Mouse (Mus musculus): ENCODE measurements at regions not wholly inside any gene's neighbourhood (a gene's known extent, or its start where the extent isn't known, plus 50 kb on each side); places are given as distances from the start of the nearest gene placed in this dataset.

- no peak overlapping the region for H3ac ChIP-seq (ENCODE audit: control insufficient read depth, insufficient read length)
- H3K4me2 ChIP-seq (ENCODE audit: low read depth): no peak overlapping the region
- no peaks in the 10 kb centered on the region for H3K79me2 ChIP-seq (ENCODE audit: control insufficient read depth, insufficient read depth)
- H3K27me3 ChIP-seq (ENCODE audit: control insufficient read depth, insufficient read depth, insufficient read length): no peaks in the 10 kb centered on the region
- H3K4me3 ChIP-seq: no peak overlapping the region
- no peaks in the 10 kb centered on the region for H3K36me3 ChIP-seq (ENCODE audit: control insufficient read depth, insufficient read depth)
- TF ChIP-seq USF1 (IDR thresholded peaks at IDR 0.05; ENCODE audit: low read depth) (no peak), TCF12 (IDR thresholded peaks at IDR 0.05; ENCODE audit: insufficient read depth, poor library complexity, severe bottlenecking) (no peak), MYOD1 (IDR thresholded peaks at IDR 0.05; ENCODE audit: control insufficient read depth in 1 of 3, insufficient read length in 2 of 3, low read depth in 2 of 3) (no peak), SRF (IDR thresholded peaks at IDR 0.05; ENCODE audit: control insufficient read depth, insufficient read length, low read depth) (no peak), MAX (IDR thresholded peaks at IDR 0.05; ENCODE audit: low read depth) (no peak)
Measured at GRCm38 (mm10) chr8:18059526-18059925, 918.5 kb downstream of the Defb40 start.

DNA sequence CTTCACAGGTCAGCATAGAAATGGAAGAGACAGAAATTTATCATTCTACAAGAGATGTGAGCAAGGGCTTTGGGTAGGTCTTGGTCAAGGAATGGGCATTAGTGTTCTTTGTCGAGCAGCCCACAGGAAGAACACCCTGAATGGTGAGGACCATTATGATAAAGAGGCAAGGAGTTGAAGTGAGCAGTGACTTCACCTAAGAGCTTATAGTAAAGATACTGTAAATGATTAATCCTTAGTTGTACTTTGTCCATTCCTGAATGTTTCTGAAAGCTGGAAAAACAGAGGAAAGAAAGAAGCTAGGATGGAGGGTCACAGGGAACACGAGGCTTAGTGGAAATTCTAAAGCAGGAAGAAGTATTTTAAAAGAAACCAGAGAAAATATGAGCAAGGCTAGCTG lies 956.9 kb downstream of the Defb40 start:
- Histone ChIP-seq H3K4me3 (no peak overlapping the region), H3ac (ENCODE audit: control insufficient read depth, insufficient read length) (no peak overlapping the region), H3K27me3 (ENCODE audit: control insufficient read depth, insufficient read depth, insufficient read length) (no peaks in the 10 kb centered on the region), H3K36me3 (ENCODE audit: control insufficient read depth, insufficient read depth) (no peaks in the 10 kb centered on the region), H3K79me2 (ENCODE audit: control insufficient read depth, insufficient read depth) (no peaks in the 10 kb centered on the region), H3K4me2 (ENCODE audit: low read depth) (no peak overlapping the region)
- no peak for TF ChIP-seq E2F4 (IDR thresholded peaks at IDR 0.05; ENCODE audit: insufficient read depth)
- no peak for TF ChIP-seq MYOD1 (IDR thresholded peaks at IDR 0.05; ENCODE audit: control insufficient read depth in 1 of 3, insufficient read length in 2 of 3, low read depth in 2 of 3)
- TF ChIP-seq MYOG (IDR thresholded peaks at IDR 0.05; ENCODE audit: control insufficient read depth in 1 of 3, insufficient read depth in 1 of 3, insufficient read length in 2 of 3, low read depth in 2 of 3): no peak
- no peak for TF ChIP-seq TCF12 (IDR thresholded peaks at IDR 0.05; ENCODE audit: insufficient read depth, poor library complexity, severe bottlenecking)
- no peak for TF ChIP-seq POLR2AphosphoS2 (IDR thresholded peaks at IDR 0.05; ENCODE audit: insufficient read length, low read depth)

DNA sequence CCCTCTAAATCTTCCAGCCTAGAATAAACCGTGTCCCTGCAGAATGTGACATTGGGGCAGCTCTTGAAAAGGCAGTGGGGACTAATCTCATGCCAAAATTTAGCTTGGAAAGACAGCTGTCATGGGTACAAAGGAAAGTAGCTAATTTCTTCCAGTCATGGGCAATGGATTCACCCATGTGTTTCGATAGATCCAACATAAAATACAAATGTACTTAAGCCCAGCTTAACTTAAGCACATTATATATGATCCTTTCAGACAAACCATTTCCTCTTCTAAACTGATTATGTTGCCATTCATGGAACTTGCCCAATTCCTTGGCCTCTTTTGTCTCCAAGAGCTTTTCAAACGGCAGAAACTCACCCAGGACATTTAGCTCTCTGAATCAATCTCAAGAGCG lies 970.5 kb downstream of the Defb40 start:
- H3ac ChIP-seq (ENCODE audit: control insufficient read depth, insufficient read length): no peak overlapping the region
- TF ChIP-seq MYOG (IDR thresholded peaks at IDR 0.05; ENCODE audit: control insufficient read depth in 1 of 3, insufficient read depth in 1 of 3, insufficient read length in 2 of 3, low read depth in 2 of 3): no peak
- TF ChIP-seq TCF3 (IDR thresholded peaks at IDR 0.05; ENCODE audit: insufficient read length, low read depth): no peak
- TF ChIP-seq REST (IDR thresholded peaks at IDR 0.05; ENCODE audit: insufficient read depth, insufficient read length): no peak
- TF ChIP-seq CEBPB (IDR thresholded peaks at IDR 0.05; ENCODE audit: insufficient read depth, poor library complexity, severe bottlenecking): no peak
- TF ChIP-seq MAX (IDR thresholded peaks at IDR 0.05; ENCODE audit: low read depth): no peak
- no peak for TF ChIP-seq E2F4 (IDR thresholded peaks at IDR 0.05; ENCODE audit: insufficient read depth)
- TF ChIP-seq SRF (IDR thresholded peaks at IDR 0.05; ENCODE audit: control insufficient read depth, insufficient read length, low read depth): no peak
- no peak for TF ChIP-seq TCF12 (IDR thresholded peaks at IDR 0.05; ENCODE audit: insufficient read depth, poor library complexity, severe bottlenecking)
- TF ChIP-seq POLR2AphosphoS2 (IDR thresholded peaks at IDR 0.05; ENCODE audit: insufficient read length, low read depth): no peak
- TF ChIP-seq MYOD1 (IDR thresholded peaks at IDR 0.05; ENCODE audit: control insufficient read depth in 1 of 3, insufficient read length in 2 of 3, low read depth in 2 of 3): no peak
- TF ChIP-seq USF1 (IDR thresholded peaks at IDR 0.05; ENCODE audit: low read depth): no peak
- TF ChIP-seq POLR2A (IDR thresholded peaks at IDR 0.05; ENCODE audit: insufficient read length, low read depth): no peak
- H3K79me2 ChIP-seq (ENCODE audit: control insufficient read depth, insufficient read depth): no peaks in the 10 kb centered on the region
- H3K4me2 ChIP-seq (ENCODE audit: low read depth): no peak overlapping the region
- no peaks in the 10 kb centered on the region for H3K27me3 ChIP-seq (ENCODE audit: control insufficient read depth, insufficient read depth, insufficient read length)
- no peaks in the 10 kb centered on the region for H3K36me3 ChIP-seq (ENCODE audit: control insufficient read depth, insufficient read depth)
- H3K4me3 ChIP-seq: no peak overlapping the region

GRCm38 (mm10) chr8:18005660-18006059 lies 972.4 kb downstream of the Defb40 start:
- Histone ChIP-seq H3K79me2 (ENCODE audit: control insufficient read depth, insufficient read depth) (no peaks in the 10 kb centered on the region), H3K4me3 (no peak overlapping the region), H3K4me2 (ENCODE audit: low read depth) (no peak overlapping the region), H3ac (ENCODE audit: control insufficient read depth, insufficient read length) (no peak overlapping the region), H3K36me3 (ENCODE audit: control insufficient read depth, insufficient read depth) (no peaks in the 10 kb centered on the region), H3K27me3 (ENCODE audit: control insufficient read depth, insufficient read depth, insufficient read length) (no peaks in the 10 kb centered on the region)
- TF ChIP-seq MYOD1 (IDR thresholded peaks at IDR 0.05; ENCODE audit: control insufficient read depth in 1 of 3, insufficient read length in 2 of 3, low read depth in 2 of 3) (no peak), TCF12 (IDR thresholded peaks at IDR 0.05; ENCODE audit: insufficient read depth, poor library complexity, severe bottlenecking) (no peak), POLR2AphosphoS2 (IDR thresholded peaks at IDR 0.05; ENCODE audit: insufficient read length, low read depth) (no peak), MYOG (IDR thresholded peaks at IDR 0.05; ENCODE audit: control insufficient read depth in 1 of 3, insufficient read depth in 1 of 3, insufficient read length in 2 of 3, low read depth in 2 of 3) (no peak), POLR2A (IDR thresholded peaks at IDR 0.05; ENCODE audit: insufficient read length, low read depth) (no peak), SRF (IDR thresholded peaks at IDR 0.05; ENCODE audit: control insufficient read depth, insufficient read length, low read depth) (no peak), TCF3 (IDR thresholded peaks at IDR 0.05; ENCODE audit: insufficient read length, low read depth) (no peak), E2F4 (IDR thresholded peaks at IDR 0.05; ENCODE audit: insufficient read depth) (no peak), USF1 (IDR thresholded peaks at IDR 0.05; ENCODE audit: low read depth) (no peak), REST (IDR thresholded peaks at IDR 0.05; ENCODE audit: insufficient read depth, insufficient read length) (no peak)

- TF ChIP-seq SRF (IDR thresholded peaks at IDR 0.05; ENCODE audit: control insufficient read depth, insufficient read length, low read depth): no peak
- TF ChIP-seq E2F4 (IDR thresholded peaks at IDR 0.05; ENCODE audit: insufficient read depth): no peak
- no peak for TF ChIP-seq USF1 (IDR thresholded peaks at IDR 0.05; ENCODE audit: low read depth)
- TF ChIP-seq MYOD1 (IDR thresholded peaks at IDR 0.05; ENCODE audit: control insufficient read depth in 1 of 3, insufficient read length in 2 of 3, low read depth in 2 of 3): no peak
- no peak for TF ChIP-seq TCF12 (IDR thresholded peaks at IDR 0.05; ENCODE audit: insufficient read depth, poor library complexity, severe bottlenecking)
- TF ChIP-seq MYOG (IDR thresholded peaks at IDR 0.05; ENCODE audit: control insufficient read depth in 1 of 3, insufficient read depth in 1 of 3, insufficient read length in 2 of 3, low read depth in 2 of 3): no peak
- H3K79me2 ChIP-seq (ENCODE audit: control insufficient read depth, insufficient read depth): no peaks in the 10 kb centered on the region
- no peaks in the 10 kb centered on the region for H3K27me3 ChIP-seq (ENCODE audit: control insufficient read depth, insufficient read depth, insufficient read length)
- H3K4me3 ChIP-seq: no peak overlapping the region
- no peaks in the 10 kb centered on the region for H3K36me3 ChIP-seq (ENCODE audit: control insufficient read depth, insufficient read depth)
- no peak overlapping the region for H3K4me2 ChIP-seq (ENCODE audit: low read depth)
- no peak overlapping the region for H3ac ChIP-seq (ENCODE audit: control insufficient read depth, insufficient read length)
Measured at GRCm38 (mm10) chr8:18000750-18001149, 977.3 kb downstream of the Defb40 start.
